Mouse (Mus musculus) hindbrain, embryonic 12.5 days (tissue): Measurements from ENCODE around the gene Milr1. TPM values are rescaled to one million over a fixed set of nuclear protein-coding genes. Genes with fewer than 3 reads are reported as not detected.
"Not testable (repeated sequence)": the region's sequence is repeated elsewhere in the genome, so short reads cannot be mapped to it uniquely, and the experiment has no call there.

ENCODE experiments used
- ATAC-seq: fragments of 200-750 bp; cut with Nextera tagmentation; 2 replicates; pipeline ENCODE4 v1.8.0; 2017; ENCODE audit warnings: moderate TSS enrichment; ENCODE audit not compliant: low FRiP score
- H3K27ac ChIP-seq: fragments of 300-500 bp; sonication (generic); 2 replicates; pipeline ENCODE4 v1.5.1; 2016; ENCODE audit warnings: mild to moderate bottlenecking
- H3K27me3 ChIP-seq: fragments of 300-500 bp; sonication (generic); 2 replicates; pipeline ENCODE4 v1.6.1; 2016; ENCODE audit warnings: mild to moderate bottlenecking
- H3K36me3 ChIP-seq: fragments of 300-500 bp; sonication (generic); 2 replicates; pipeline ENCODE4 v1.6.1; 2016; ENCODE audit warnings: mild to moderate bottlenecking
- H3K4me1 ChIP-seq: fragments of 300-500 bp; sonication (generic); 2 replicates; pipeline ENCODE4 v1.6.1; 2016
- H3K4me2 ChIP-seq: fragments of 300-500 bp; sonication (generic); replicated peaks from 2 replicates; pipeline ENCODE4 v1.6.1; 2016; ENCODE audit warnings: mild to moderate bottlenecking
- H3K4me3 ChIP-seq: fragments of 300-500 bp; sonication (generic); 2 replicates; pipeline ENCODE4 v1.5.1; 2016; ENCODE audit warnings: mild to moderate bottlenecking
- H3K9ac ChIP-seq: fragments of 300-500 bp; sonication (generic); 2 replicates; pipeline ENCODE4 v1.6.1; 2016; ENCODE audit warnings: mild to moderate bottlenecking, moderate library complexity
- H3K9me3 ChIP-seq: fragments of 300-500 bp; sonication (generic); replicated peaks from 2 replicates; pipeline ENCODE4 v1.6.1; 2016; ENCODE audit warnings: mild to moderate bottlenecking
- WGBS: fragments of 180-500 bp; shearing (Covaris S2); methylation state at CpG from one replicate; pipeline ENCODE4 v1.1.7; 2016; 5-methylcytosine and 5-hydroxymethylcytosine counted together
- polyA plus RNA-seq: library from polyadenylated mRNA; unstranded; fragments of >200 nt; fragmentation: Nextera tagmentation; extraction: Ambion mirVana; gene quantifications from 2 replicates; pipeline ENCODE4 v1.2.1, GENCODE M21; 2016

Milr1 gene
- polyA plus RNA-seq, 1 experiment from 2014 or later, result 1.0 TPM

DNA sequence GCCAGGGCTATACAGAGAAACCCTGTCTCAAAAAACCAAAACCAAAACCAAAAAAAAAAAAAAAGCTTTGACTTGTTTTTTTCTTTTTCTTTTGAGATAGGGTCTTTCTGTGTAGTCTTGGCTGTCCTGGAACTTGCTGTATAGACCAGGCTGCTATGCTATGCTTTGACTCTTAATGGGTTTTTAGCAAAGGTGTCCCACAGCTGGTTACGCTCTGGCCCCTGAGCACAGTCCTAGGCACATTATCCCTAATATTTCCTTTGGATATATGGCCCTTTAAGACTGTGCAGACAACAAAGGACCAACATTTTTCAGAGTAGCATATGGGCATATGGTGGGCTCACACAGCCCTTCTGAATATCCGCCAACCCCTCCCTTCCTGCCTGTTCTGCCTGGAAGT lies 11.9 kb upstream of the Milr1 start:
- H3K27ac ChIP-seq, result no peak overlapping the region
- no peaks in the 10 kb centered on the region for H3K9me3 ChIP-seq
- peaks cover 17% of the 10 kb centered on the region for H3K4me1 ChIP-seq
- no peak overlapping the region for H3K4me2 ChIP-seq
- no peak overlapping the region for H3K4me3 ChIP-seq
- WGBS, result 94% methylated on average over 2 of the region's 2 CpGs
- H3K36me3 ChIP-seq, result no peaks in the 10 kb centered on the region
- ATAC-seq, result no peak
- peaks cover 17% of the 10 kb centered on the region; the same call in 1 of the 2 replicates for H3K27me3 ChIP-seq
- H3K9ac ChIP-seq, result no peak overlapping the region

- not testable (repeated sequence) for H3K4me3 ChIP-seq, H3K9me3 ChIP-seq, ATAC-seq, H3K27ac ChIP-seq, H3K9ac ChIP-seq, H3K4me2 ChIP-seq, H3K36me3 ChIP-seq
- peaks cover 17% of the 10 kb centered on the region; the same call in 1 of the 2 replicates for H3K27me3 ChIP-seq
- 87% methylated on average over 5 of the region's 8 CpGs for WGBS
- H3K4me1 ChIP-seq, result peaks cover 17% of the 10 kb centered on the region
Measured at GRCm38 (mm10) chr11:106740724-106741123, 10.3 kb upstream of the Milr1 start.

- no peak overlapping the region for H3K27ac ChIP-seq
- H3K27me3 ChIP-seq, result peaks cover 14% of the 10 kb centered on the region; the same call in 1 of the 2 replicates
- H3K4me3 ChIP-seq, result no peak overlapping the region
- 30% methylated on average over 6 of the region's 6 CpGs for WGBS
- peaks cover 17% of the 10 kb centered on the region for H3K4me1 ChIP-seq
- H3K36me3 ChIP-seq, result no peaks in the 10 kb centered on the region
- no peaks in the 10 kb centered on the region for H3K9me3 ChIP-seq
- ATAC-seq, result 0 out of 2 replicates have a peak, but pooled peaks have one; percentile 58
- no peak overlapping the region for H3K9ac ChIP-seq
- no peak overlapping the region for H3K4me2 ChIP-seq
Measured at GRCm38 (mm10) chr11:106741232-106741631, 9.8 kb upstream of the Milr1 start.

DNA sequence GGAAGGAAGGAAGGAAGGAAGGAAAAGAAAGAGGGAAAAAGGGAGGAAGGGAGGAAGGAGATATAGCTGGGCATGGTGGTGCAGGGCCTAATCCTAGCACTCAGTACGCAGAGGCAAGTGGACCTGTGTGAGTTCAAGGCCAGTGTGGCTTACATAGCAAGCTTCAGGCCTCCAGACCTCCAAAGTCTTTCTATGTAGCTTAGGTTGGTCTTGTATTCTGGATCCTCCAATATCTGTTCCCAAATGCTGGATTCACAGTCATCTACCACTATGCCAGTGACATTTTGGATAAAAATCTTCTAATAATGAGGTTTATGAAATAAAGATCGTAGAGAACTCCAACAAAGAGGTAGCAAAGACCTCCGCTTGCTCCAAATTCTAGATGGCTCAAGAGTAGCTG lies 9.2 kb upstream of the Milr1 start:
- H3K36me3 ChIP-seq, result no peaks in the 10 kb centered on the region
- no peak overlapping the region for H3K4me3 ChIP-seq
- H3K27me3 ChIP-seq, result peaks cover 14% of the 10 kb centered on the region; the same call in 1 of the 2 replicates
- H3K4me1 ChIP-seq, result peaks cover 12% of the 10 kb centered on the region
- WGBS, result 90% methylated on average over 3 of the region's 3 CpGs
- H3K4me2 ChIP-seq, result no peak overlapping the region
- H3K27ac ChIP-seq, result no peak overlapping the region
- no peak overlapping the region for H3K9ac ChIP-seq
- H3K9me3 ChIP-seq, result no peaks in the 10 kb centered on the region
- no peak for ATAC-seq

GRCm38 (mm10) chr11:106742388-106742841 lies 8.6 kb upstream of the Milr1 start:
- Histone ChIP-seq H3K9ac (no peak overlapping the region), H3K4me1 (peaks cover 6% of the 10 kb centered on the region), H3K4me3 (no peak overlapping the region), H3K27me3 (peaks cover 14% of the 10 kb centered on the region; the same call in 1 of the 2 replicates), H3K36me3 (no peaks in the 10 kb centered on the region), H3K9me3 (peaks cover 3% of the 10 kb centered on the region; the same call in 1 of the 2 replicates), H3K27ac (no peak overlapping the region), H3K4me2 (no peak overlapping the region)
- ATAC-seq, result no peak
- WGBS, result 52% methylated on average over 6 of the region's 6 CpGs

GRCm38 (mm10) chr11:106744949-106745348 lies 6.1 kb upstream of the Milr1 start:
- Histone ChIP-seq H3K27me3 (0 out of 2 replicates have a peak, but pooled peaks cover 4% of the 10 kb centered on the region), H3K4me1 (peaks cover 3% of the 10 kb centered on the region; the same call in 1 of the 2 replicates), H3K9ac (no peak overlapping the region), H3K4me3 (no peak overlapping the region), H3K9me3 (peaks cover 10% of the 10 kb centered on the region; the same call in 1 of the 2 replicates), H3K4me2 (no peak overlapping the region), H3K27ac (no peak overlapping the region), H3K36me3 (no peaks in the 10 kb centered on the region)
- WGBS, result 91% methylated on average over 5 of the region's 5 CpGs
- ATAC-seq, result no peak

DNA sequence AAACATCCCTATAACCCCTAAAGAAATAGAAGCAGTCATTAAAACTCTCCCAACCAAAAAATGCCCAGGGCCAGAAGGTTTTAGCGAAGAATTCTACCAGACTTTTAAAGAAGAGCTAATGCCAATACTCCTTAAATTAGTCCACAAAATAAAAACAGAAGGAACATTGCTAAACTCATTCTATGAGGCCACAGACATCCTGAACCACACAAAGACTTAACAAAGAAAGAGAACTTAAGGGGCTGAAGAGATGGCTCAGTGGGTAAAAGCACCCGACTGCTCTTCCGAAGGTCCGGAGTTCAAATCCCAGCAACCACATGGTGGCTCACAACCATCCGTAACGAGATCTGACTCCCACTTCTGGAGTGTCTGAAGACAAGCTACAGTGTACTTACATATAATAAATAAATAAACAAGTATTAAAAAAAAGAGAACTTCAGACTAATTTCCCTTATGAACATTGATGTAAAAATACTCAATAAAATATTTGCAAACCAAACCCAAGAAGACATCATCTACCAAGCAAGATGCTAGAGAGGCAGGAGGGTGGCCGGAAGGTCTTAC lies 1.4 kb upstream of the Milr1 start:
- H3K9ac ChIP-seq, H3K27ac ChIP-seq, H3K9me3 ChIP-seq, H3K4me3 ChIP-seq, H3K27me3 ChIP-seq, H3K4me2 ChIP-seq, ATAC-seq, H3K36me3 ChIP-seq, H3K4me1 ChIP-seq: not testable (repeated sequence)
- WGBS, result 92% methylated on average over 7 of the region's 7 CpGs

GRCm38 (mm10) chr11:106750121-106750751 lies 790 bp upstream of the Milr1 start, which contains the start of gene Pecam1:
Gene Pecam1 (minus strand): TSS chr11:106750628.
- H3K36me3 ChIP-seq, result no peaks in the 10 kb centered on the region

DNA sequence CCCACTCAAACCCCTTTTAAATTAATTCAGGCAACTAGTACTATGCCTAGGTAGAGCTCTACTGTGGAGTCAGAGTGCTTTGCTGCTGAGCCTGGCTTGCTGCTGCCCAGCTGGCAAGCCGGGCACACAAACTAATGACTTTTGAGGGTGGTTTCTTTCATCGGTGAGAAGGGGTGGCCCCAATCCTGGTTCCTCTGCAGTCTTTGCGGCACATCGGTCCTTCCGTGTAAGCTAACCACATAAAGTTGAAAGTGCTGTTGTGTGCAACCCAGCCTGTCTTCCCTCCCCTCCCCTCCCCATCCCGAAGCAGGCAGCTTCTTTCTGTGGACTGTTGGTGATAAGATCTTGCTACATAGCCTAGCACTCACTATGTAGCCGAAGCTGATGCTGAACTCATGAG lies 1.1 kb downstream of the Milr1 start:
- Histone ChIP-seq H3K27me3 (no peaks in the 10 kb centered on the region), H3K36me3 (no peaks in the 10 kb centered on the region), H3K4me3 (no peak overlapping the region), H3K27ac (no peak overlapping the region), H3K9ac (no peak overlapping the region), H3K9me3 (peaks cover 9% of the 10 kb centered on the region; the same call in 1 of the 2 replicates), H3K4me1 (no peaks in the 10 kb centered on the region), H3K4me2 (no peak overlapping the region)
- 87% methylated on average over 7 of the region's 7 CpGs for WGBS
- ATAC-seq, result no peak

More at GRCm38 (mm10) chr11:106750121-106750751, 790 bp upstream of the Milr1 start, which contains the start of gene Pecam1:
- 85% methylated on average over 13 of the region's 13 CpGs for WGBS
- Histone ChIP-seq H3K9me3 (peaks cover 10% of the 10 kb centered on the region; the same call in 1 of the 2 replicates), H3K4me2 (no peak within 1 kb of the TSS), H3K27me3 (no peaks in the 10 kb centered on the region), H3K27ac (no peak within 1 kb of the TSS), H3K9ac (no peak within 1 kb of the TSS), H3K4me3 (no peak within 1 kb of the TSS), H3K4me1 (no peaks in the 10 kb centered on the region)
- ATAC-seq, result no peak

DNA sequence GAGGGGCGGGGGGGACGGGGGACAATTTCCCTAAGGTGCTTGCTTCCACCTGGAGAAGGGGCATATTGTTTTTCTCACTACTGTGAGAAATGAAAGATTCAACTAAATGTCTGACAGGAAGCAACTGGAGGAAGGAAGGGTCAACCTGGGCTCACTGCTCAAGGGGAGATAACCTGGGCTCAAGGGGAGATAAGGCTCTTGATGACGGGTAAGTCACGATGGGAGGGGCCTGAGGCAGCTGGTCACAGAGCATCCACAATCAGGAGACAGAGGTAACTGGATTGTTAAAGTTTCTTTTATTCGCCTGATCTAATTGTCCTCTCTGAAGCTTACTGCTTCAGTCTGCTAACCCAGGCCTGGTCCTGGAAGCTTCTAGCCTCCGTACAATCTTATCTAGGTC lies 2.3 kb downstream of the Milr1 start:
- no peak overlapping the region for H3K27ac ChIP-seq
- ATAC-seq, result no peak
- H3K36me3 ChIP-seq, result no peaks in the 10 kb centered on the region
- H3K4me3 ChIP-seq, result no peak overlapping the region
- no peaks in the 10 kb centered on the region for H3K4me1 ChIP-seq
- no peaks in the 10 kb centered on the region for H3K9me3 ChIP-seq
- no peaks in the 10 kb centered on the region for H3K27me3 ChIP-seq
- H3K9ac ChIP-seq, result no peak overlapping the region
- WGBS, result 91% methylated on average over 6 of the region's 6 CpGs
- H3K4me2 ChIP-seq, result no peak overlapping the region

DNA sequence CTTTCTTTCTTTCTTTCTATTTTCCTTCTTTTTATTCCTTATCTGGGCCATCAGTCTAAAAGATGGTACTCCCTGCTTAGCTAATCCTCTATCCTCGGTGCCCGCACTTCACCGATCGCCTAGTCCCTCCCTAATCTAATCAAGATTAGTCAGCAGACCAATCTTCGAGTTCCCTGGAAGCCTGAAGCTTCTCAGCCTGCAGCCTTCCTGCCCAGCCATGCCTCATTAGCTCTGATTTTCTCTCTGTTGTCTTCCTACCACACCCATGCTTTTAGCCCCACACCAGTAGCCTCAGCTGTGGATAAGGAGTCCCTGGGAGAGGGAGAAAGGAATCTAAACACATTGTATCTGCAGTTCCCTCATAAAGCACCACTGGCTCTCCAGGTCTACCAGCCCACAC lies 4.6 kb downstream of the Milr1 start:
- H3K27me3 ChIP-seq, result no peaks in the 10 kb centered on the region
- H3K9me3 ChIP-seq, result no peaks in the 10 kb centered on the region
- no peaks in the 10 kb centered on the region for H3K36me3 ChIP-seq
- 55% methylated on average over 5 of the region's 5 CpGs for WGBS
- H3K4me3 ChIP-seq, result no peak overlapping the region
- no peaks in the 10 kb centered on the region for H3K4me1 ChIP-seq
- no peak overlapping the region for H3K4me2 ChIP-seq
- no peak for ATAC-seq
- H3K27ac ChIP-seq, result no peak overlapping the region
- H3K9ac ChIP-seq, result no peak overlapping the region

- no peak overlapping the region for H3K4me2 ChIP-seq
- WGBS, result 95% methylated on average over 3 of the region's 3 CpGs
- H3K4me1 ChIP-seq, result peaks cover 14% of the 10 kb centered on the region
- no peaks in the 10 kb centered on the region for H3K27me3 ChIP-seq
- H3K9me3 ChIP-seq, result no peaks in the 10 kb centered on the region
- no peak overlapping the region for H3K4me3 ChIP-seq
- no peaks in the 10 kb centered on the region for H3K36me3 ChIP-seq
- H3K27ac ChIP-seq, result no peak overlapping the region
- ATAC-seq, result no peak
- H3K9ac ChIP-seq, result no peak overlapping the region
Measured at GRCm38 (mm10) chr11:106759028-106759427, 8.0 kb downstream of the Milr1 start.
